Mouse (Mus musculus) liver, embryonic 13.5 days (tissue): ENCODE results near the gene Sec23b. TPM values are rescaled to one million over a fixed set of nuclear protein-coding genes. Genes with fewer than 3 reads are reported as not detected.

Experiments used
- microRNA-seq: library from miRNA; unstranded; fragments of <30 nt; microRNA quantifications from one replicate; pipeline ENCODE4, GENCODE M21; 2016
- polyA plus RNA-seq: library from polyadenylated mRNA; unstranded; fragments of >200 nt; fragmentation: Nextera tagmentation; extraction: Ambion mirVana; gene quantifications from 2 replicates; pipeline ENCODE4 v1.2.1, GENCODE M21; 2015

The Sec23b gene
- polyA plus RNA-seq, 1 experiment from 2014 or later: 56.2 TPM

Small RNA genes within 50 kb of the gene (microRNA-seq; reads per million reads assigned to microRNA genes)
- not detected for gene Gm24823

Other genes starting within 250 kb of the Sec23b start
- not detected in 2 replicates for gene Ovol2, start 224.1 kb upstream of the Sec23b start, polyA plus RNA-seq
- 20.7 and 21.1 TPM in 2 replicates for gene Kat14, start 187.2 kb upstream of the Sec23b start, polyA plus RNA-seq
- gene Pet117, start 187.2 kb upstream of the Sec23b start, polyA plus RNA-seq: 2.8 and 4.4 TPM in 2 replicates
- gene Dzank1, start 28.8 kb upstream of the Sec23b start, polyA plus RNA-seq: 0.01 and 0.02 TPM in 2 replicates
- gene Polr3f, start 28.5 kb upstream of the Sec23b start, polyA plus RNA-seq: 9.9 and 13.3 TPM in 2 replicates
- gene Rbbp9, start 5.4 kb upstream of the Sec23b start, polyA plus RNA-seq: 10.9 and 12.1 TPM in 2 replicates
- gene Smim26, start 37.8 kb downstream of the Sec23b start, polyA plus RNA-seq: 27.4 and 29.8 TPM in 2 replicates
- 31.4 and 32.8 TPM in 2 replicates for gene Dtd1, start 43.7 kb downstream of the Sec23b start, polyA plus RNA-seq